Mouse (Mus musculus): ENCODE results near the gene Gtf2ird2. TPM values are rescaled to one million over a fixed set of nuclear protein-coding genes. Genes with fewer than 3 reads are reported as not detected.

The Gtf2ird2 gene
- polyA plus RNA-seq, 1 experiment from 2014 or later: 7.1 TPM

DNA sequence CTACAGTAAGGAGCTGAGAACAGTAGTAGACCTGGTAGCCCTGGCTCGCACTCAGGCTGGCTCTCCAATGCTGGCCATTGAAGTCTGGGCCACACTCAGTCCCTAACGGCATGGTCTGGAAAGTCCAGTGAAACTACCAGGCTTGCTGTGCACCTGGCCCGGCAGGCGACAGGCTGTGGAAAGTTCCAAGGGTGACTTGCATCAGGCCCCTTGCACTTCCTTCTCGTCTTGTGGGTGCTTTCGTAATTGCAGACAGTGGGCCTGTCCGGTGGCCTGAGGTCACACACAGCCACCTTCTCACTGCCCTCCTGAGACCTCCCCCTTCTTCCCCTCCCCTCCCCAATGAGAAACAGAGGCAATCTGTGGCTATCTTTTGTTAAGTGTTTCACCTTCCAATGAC lies 48.7 kb downstream of the Gtf2ird2 start:
- no peak overlapping the region for H3K27ac ChIP-seq (ENCODE audit: low read depth, low read length)
- H3K4me3 ChIP-seq (ENCODE audit: low read depth, low read length): no peak overlapping the region
- H3K36me3 ChIP-seq (ENCODE audit: control insufficient read depth, insufficient read depth, low read length): peaks cover 13% of the 10 kb centered on the region
- H3K27me3 ChIP-seq (ENCODE audit: control insufficient read depth, insufficient read depth, low read length): no peaks in the 10 kb centered on the region
- no peaks in the 10 kb centered on the region for H3K9me3 ChIP-seq (ENCODE audit: control insufficient read depth, low read length)
- no peaks in the 10 kb centered on the region for H3K4me1 ChIP-seq (replicated peaks; ENCODE audit: control insufficient read depth, insufficient read depth, low read length)
- no peak overlapping the region for H3K9ac ChIP-seq (ENCODE audit: low read depth, low read length)
- no peak for DNase-seq (ENCODE audit: low spot score)
- WGBS: 54% methylated on average over 7 of the region's 7 CpGs
- H3K4me2 ChIP-seq (replicated peaks; ENCODE audit: low read depth, low read length): no peak overlapping the region
- no peak for ATAC-seq (ENCODE audit: low FRiP score)

DNA sequence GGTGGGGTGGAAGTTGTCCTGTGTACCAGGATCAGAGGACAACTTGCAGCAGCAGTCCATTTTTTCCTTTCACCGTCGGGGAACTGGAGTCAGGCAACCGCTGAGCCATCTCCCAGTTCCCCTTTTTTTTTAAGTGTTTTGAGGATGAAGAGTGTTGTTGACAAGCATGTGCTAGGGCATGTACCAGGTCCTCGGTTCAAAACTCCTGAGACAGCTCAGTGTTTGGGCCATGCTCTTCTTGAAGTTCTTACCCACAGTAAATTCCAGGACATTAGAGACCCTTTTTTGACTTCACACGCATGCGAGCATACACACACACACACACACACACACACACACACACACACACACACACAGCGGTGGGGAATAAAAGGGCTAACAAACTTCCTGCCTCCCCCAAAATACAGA lies 49.4 kb downstream of the Gtf2ird2 start:
- Histone ChIP-seq H3K9me3 (ENCODE audit: control insufficient read depth, low read length) (no peaks in the 10 kb centered on the region), H3K4me3 (ENCODE audit: low read depth, low read length) (no peak overlapping the region), H3K4me1 (replicated peaks; ENCODE audit: control insufficient read depth, insufficient read depth, low read length) (0 out of 2 replicates have a peak, but pooled peaks cover 2% of the 10 kb centered on the region), H3K27ac (ENCODE audit: low read depth, low read length) (no peak overlapping the region), H3K36me3 (ENCODE audit: control insufficient read depth, insufficient read depth, low read length) (peaks cover 16% of the 10 kb centered on the region), H3K4me2 (replicated peaks; ENCODE audit: low read depth, low read length) (no peak overlapping the region), H3K27me3 (ENCODE audit: control insufficient read depth, insufficient read depth, low read length) (no peaks in the 10 kb centered on the region), H3K9ac (ENCODE audit: low read depth, low read length) (no peak overlapping the region)
- ATAC-seq (ENCODE audit: low FRiP score): no peak
- no peak for DNase-seq (ENCODE audit: low spot score)
- 77% methylated on average over 7 of the region's 7 CpGs for WGBS

GRCm38 (mm10) chr5:134234205-134234604 lies 50.4 kb downstream of the Gtf2ird2 start:
- Histone ChIP-seq H3K36me3 (ENCODE audit: control insufficient read depth, insufficient read depth, low read length) (peaks cover 16% of the 10 kb centered on the region), H3K9ac (ENCODE audit: low read depth, low read length) (no peak overlapping the region), H3K27me3 (ENCODE audit: control insufficient read depth, insufficient read depth, low read length) (no peaks in the 10 kb centered on the region), H3K4me2 (replicated peaks; ENCODE audit: low read depth, low read length) (no peak overlapping the region), H3K27ac (ENCODE audit: low read depth, low read length) (no peak overlapping the region), H3K9me3 (ENCODE audit: control insufficient read depth, low read length) (no peaks in the 10 kb centered on the region), H3K4me1 (replicated peaks; ENCODE audit: control insufficient read depth, insufficient read depth, low read length) (0 out of 2 replicates have a peak, but pooled peaks cover 2% of the 10 kb centered on the region), H3K4me3 (ENCODE audit: low read depth, low read length) (no peak overlapping the region)
- DNase-seq (ENCODE audit: low spot score): no peak
- 68% methylated on average over 2 of the region's 2 CpGs for WGBS
- ATAC-seq (ENCODE audit: low FRiP score): no peak

DNA sequence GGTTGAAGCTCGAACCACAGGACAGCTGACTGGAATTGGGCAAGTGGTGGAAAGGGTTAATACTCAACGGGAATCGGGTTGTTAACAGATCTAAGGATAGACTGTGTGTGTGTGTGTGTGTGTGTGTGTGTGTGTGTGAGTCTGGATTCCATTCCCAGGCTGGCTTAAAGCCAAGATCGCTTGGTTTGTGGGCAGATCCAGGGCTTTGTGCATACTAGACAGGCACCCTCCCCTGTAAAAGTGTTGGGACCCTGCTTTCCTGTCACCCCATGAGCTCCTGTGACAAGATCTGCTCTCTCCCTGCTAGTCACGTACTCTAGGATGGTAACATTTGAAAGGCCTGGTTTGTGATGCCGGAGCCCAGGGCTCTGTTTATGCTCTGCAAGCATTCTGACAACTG lies 51.3 kb downstream of the Gtf2ird2 start:
- H3K36me3 ChIP-seq (ENCODE audit: control insufficient read depth, insufficient read depth, low read length): peaks cover 19% of the 10 kb centered on the region
- no peak overlapping the region for H3K27ac ChIP-seq (ENCODE audit: low read depth, low read length)
- ATAC-seq (ENCODE audit: low FRiP score) (no peak), DNase-seq (ENCODE audit: low spot score) (peak; percentile 36)
- no peak overlapping the region for H3K4me3 ChIP-seq (ENCODE audit: low read depth, low read length)
- no peak overlapping the region for H3K4me2 ChIP-seq (replicated peaks; ENCODE audit: low read depth, low read length)
- no peak overlapping the region for H3K9ac ChIP-seq (ENCODE audit: low read depth, low read length)
- no peaks in the 10 kb centered on the region for H3K9me3 ChIP-seq (ENCODE audit: control insufficient read depth, low read length)
- 63% methylated on average over 6 of the region's 6 CpGs for WGBS
- no peaks in the 10 kb centered on the region for H3K27me3 ChIP-seq (ENCODE audit: control insufficient read depth, insufficient read depth, low read length)
- 0 out of 2 replicates have a peak, but pooled peaks cover 2% of the 10 kb centered on the region for H3K4me1 ChIP-seq (replicated peaks; ENCODE audit: control insufficient read depth, insufficient read depth, low read length)

DNA sequence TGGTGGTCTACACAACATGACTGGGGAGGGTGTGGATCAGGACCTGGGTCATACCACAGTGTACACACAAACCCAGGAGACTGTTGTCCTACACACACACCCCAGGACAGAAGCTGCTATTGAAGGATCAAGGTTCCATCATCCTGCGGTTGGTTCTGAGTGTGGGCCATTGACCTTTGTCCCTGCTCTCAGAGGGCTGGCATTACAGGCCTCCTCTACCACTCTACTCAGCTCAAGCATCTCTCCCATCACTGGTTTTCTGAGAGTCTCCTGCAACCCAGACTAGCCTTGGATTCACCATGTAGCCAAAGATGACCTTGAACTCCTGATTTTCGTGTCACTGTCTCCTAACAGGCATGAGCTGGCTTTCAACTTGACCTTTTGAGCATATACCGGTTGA lies 52.4 kb downstream of the Gtf2ird2 start:
- no peak for DNase-seq (ENCODE audit: low spot score)
- Histone ChIP-seq H3K9me3 (ENCODE audit: control insufficient read depth, low read length) (no peaks in the 10 kb centered on the region), H3K4me2 (replicated peaks; ENCODE audit: low read depth, low read length) (no peak overlapping the region), H3K27ac (ENCODE audit: low read depth, low read length) (no peak overlapping the region), H3K4me3 (ENCODE audit: low read depth, low read length) (no peak overlapping the region), H3K27me3 (ENCODE audit: control insufficient read depth, insufficient read depth, low read length) (no peaks in the 10 kb centered on the region), H3K4me1 (replicated peaks; ENCODE audit: control insufficient read depth, insufficient read depth, low read length) (0 out of 2 replicates have a peak, but pooled peaks cover 2% of the 10 kb centered on the region), H3K9ac (ENCODE audit: low read depth, low read length) (no peak overlapping the region), H3K36me3 (ENCODE audit: control insufficient read depth, insufficient read depth, low read length) (peaks cover 27% of the 10 kb centered on the region)
- 91% methylated on average over 3 of the region's 3 CpGs for WGBS
- ATAC-seq (ENCODE audit: low FRiP score): no peak

DNA sequence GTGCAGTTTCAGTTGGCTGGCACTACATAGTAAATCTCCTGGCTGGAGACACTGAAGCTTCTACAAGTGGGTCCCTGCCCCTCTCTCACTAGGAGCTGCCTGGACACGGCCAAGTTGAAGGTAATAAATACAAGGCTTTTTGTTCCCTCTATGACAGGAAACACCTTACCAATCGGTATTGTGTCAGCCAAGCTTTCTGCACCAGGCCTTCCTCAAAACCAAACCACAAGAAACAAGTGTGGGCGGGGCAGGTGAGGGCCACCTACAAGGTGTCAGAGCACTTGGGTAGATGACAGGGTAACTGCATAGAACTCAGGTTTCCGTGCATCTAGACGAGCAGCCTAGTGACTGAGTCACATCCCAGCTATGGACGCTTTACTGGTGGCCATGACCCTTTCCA lies 53.0 kb downstream of the Gtf2ird2 start:
- Histone ChIP-seq H3K27ac (ENCODE audit: low read depth, low read length) (no peak overlapping the region), H3K9me3 (ENCODE audit: control insufficient read depth, low read length) (no peaks in the 10 kb centered on the region), H3K27me3 (ENCODE audit: control insufficient read depth, insufficient read depth, low read length) (no peaks in the 10 kb centered on the region), H3K4me2 (replicated peaks; ENCODE audit: low read depth, low read length) (no peak overlapping the region), H3K4me3 (ENCODE audit: low read depth, low read length) (no peak overlapping the region), H3K4me1 (replicated peaks; ENCODE audit: control insufficient read depth, insufficient read depth, low read length) (0 out of 2 replicates have a peak, but pooled peaks cover 2% of the 10 kb centered on the region), H3K36me3 (ENCODE audit: control insufficient read depth, insufficient read depth, low read length) (peaks cover 33% of the 10 kb centered on the region), H3K9ac (ENCODE audit: low read depth, low read length) (no peak overlapping the region)
- no peak for ATAC-seq (ENCODE audit: low FRiP score)
- 94% methylated on average over 6 of the region's 6 CpGs for WGBS
- no peak for DNase-seq (ENCODE audit: low spot score)

DNA sequence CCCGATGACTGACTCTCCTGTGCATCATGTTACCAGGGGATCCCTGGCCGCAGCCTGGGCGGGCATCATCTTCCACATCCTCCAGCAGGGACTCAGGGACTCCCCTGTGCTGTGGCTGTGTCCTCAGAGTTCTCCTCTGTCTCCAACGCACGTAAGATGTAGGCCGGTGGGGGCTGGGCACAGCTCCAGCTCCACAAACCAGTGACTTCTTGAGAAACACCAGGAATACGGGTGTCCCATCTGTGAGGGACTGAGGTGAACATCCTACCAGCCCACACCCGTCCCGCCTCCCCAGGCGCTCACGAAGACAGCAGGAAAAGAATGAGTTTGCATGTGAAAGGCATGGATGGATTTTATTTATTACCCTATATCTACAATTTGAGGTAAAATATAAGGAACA lies 53.7 kb downstream of the Gtf2ird2 start:
- 0 out of 2 replicates have a peak, but pooled peaks cover 2% of the 10 kb centered on the region for H3K4me1 ChIP-seq (replicated peaks; ENCODE audit: control insufficient read depth, insufficient read depth, low read length)
- peaks cover 40% of the 10 kb centered on the region for H3K36me3 ChIP-seq (ENCODE audit: control insufficient read depth, insufficient read depth, low read length)

GRCm38 (mm10) chr5:134237936-134238760 lies 54.3 kb downstream of the Gtf2ird2 start:
- Histone ChIP-seq H3K27me3 (ENCODE audit: control insufficient read depth, insufficient read depth, low read length) (no peaks in the 10 kb centered on the region), H3K4me2 (replicated peaks; ENCODE audit: low read depth, low read length) (no peak overlapping the region), H3K27ac (ENCODE audit: low read depth, low read length) (peak overlapping the region; percentile 76), H3K36me3 (ENCODE audit: control insufficient read depth, insufficient read depth, low read length) (peaks cover 46% of the 10 kb centered on the region), H3K4me3 (ENCODE audit: low read depth, low read length) (no peak overlapping the region), H3K9me3 (ENCODE audit: control insufficient read depth, low read length) (no peaks in the 10 kb centered on the region), H3K4me1 (replicated peaks; ENCODE audit: control insufficient read depth, insufficient read depth, low read length) (0 out of 2 replicates have a peak, but pooled peaks cover 2% of the 10 kb centered on the region), H3K9ac (ENCODE audit: low read depth, low read length) (no peak overlapping the region; the same call in 1 of the 2 replicates)
- DNase-seq (ENCODE audit: low spot score) (peak; percentile 64), ATAC-seq (ENCODE audit: low FRiP score) (peak; percentile 80)
- WGBS: 65% methylated on average over 28 of the region's 28 CpGs

More for the DNA sequence above, 53.7 kb downstream of the Gtf2ird2 start:
- Histone ChIP-seq H3K27me3 (ENCODE audit: control insufficient read depth, insufficient read depth, low read length) (no peaks in the 10 kb centered on the region), H3K4me3 (ENCODE audit: low read depth, low read length) (no peak overlapping the region), H3K4me2 (replicated peaks; ENCODE audit: low read depth, low read length) (no peak overlapping the region), H3K9ac (ENCODE audit: low read depth, low read length) (no peak overlapping the region), H3K9me3 (ENCODE audit: control insufficient read depth, low read length) (no peaks in the 10 kb centered on the region), H3K27ac (ENCODE audit: low read depth, low read length) (no peak overlapping the region)
- DNase-seq (ENCODE audit: low spot score) (no peak), ATAC-seq (ENCODE audit: low FRiP score) (no peak)
- WGBS: 94% methylated on average over 11 of the region's 11 CpGs

- no peak overlapping the region for H3K9ac ChIP-seq (ENCODE audit: low read depth, low read length)
- WGBS: 86% methylated on average over 5 of the region's 5 CpGs
- no peak overlapping the region for H3K27ac ChIP-seq (ENCODE audit: low read depth, low read length)
- H3K4me3 ChIP-seq (ENCODE audit: low read depth, low read length): no peak overlapping the region
- H3K36me3 ChIP-seq (ENCODE audit: control insufficient read depth, insufficient read depth, low read length): peaks cover 63% of the 10 kb centered on the region
- no peak overlapping the region for H3K4me2 ChIP-seq (replicated peaks; ENCODE audit: low read depth, low read length)
- no peak for ATAC-seq (ENCODE audit: low FRiP score)
- H3K9me3 ChIP-seq (ENCODE audit: control insufficient read depth, low read length): no peaks in the 10 kb centered on the region
- no peak for DNase-seq (ENCODE audit: low spot score)
- H3K4me1 ChIP-seq (replicated peaks; ENCODE audit: control insufficient read depth, insufficient read depth, low read length): 0 out of 2 replicates have a peak, but pooled peaks cover 2% of the 10 kb centered on the region
- H3K27me3 ChIP-seq (ENCODE audit: control insufficient read depth, insufficient read depth, low read length): no peaks in the 10 kb centered on the region
Measured at GRCm38 (mm10) chr5:134241831-134242230, 58.0 kb downstream of the Gtf2ird2 start.

Data from hindbrain, embryonic 11.5 days (tissue).